Mouse (Mus musculus) megakaryocyte, adult 5-6 weeks (primary cell): ENCODE measurements around the gene Cic. TPM values are rescaled to one million over a fixed set of nuclear protein-coding genes. Genes with fewer than 3 reads are reported as not detected.
"Not testable (repeated sequence)": the region's sequence is repeated elsewhere in the genome, so short reads cannot be mapped to it uniquely, and the experiment has no call there.

Experiments used
- ATAC-seq: 2 replicates; pipeline ENCODE4 v1.8.0; 2016; ENCODE audit warnings: mild to moderate bottlenecking, inconsistent platforms; ENCODE audit not compliant: poor library complexity, severe bottlenecking
- total RNA-seq, 2 experiments: library from RNA; stranded (forward) in 1 of 2; stranded (reverse) in 1 of 2; fragments of 153-499, 151-499 nt in 1 of 2; fragments of 221-1000, 200-1000 nt in 1 of 2; gene quantifications; 2 replicates each; pipeline versions ENCODE4 v1.2.3 to v1.2.4; 2015 to 2017

The Cic gene
- total RNA-seq, 2 experiments from 2014 or later, result 55.5 to 174 TPM

DNA sequence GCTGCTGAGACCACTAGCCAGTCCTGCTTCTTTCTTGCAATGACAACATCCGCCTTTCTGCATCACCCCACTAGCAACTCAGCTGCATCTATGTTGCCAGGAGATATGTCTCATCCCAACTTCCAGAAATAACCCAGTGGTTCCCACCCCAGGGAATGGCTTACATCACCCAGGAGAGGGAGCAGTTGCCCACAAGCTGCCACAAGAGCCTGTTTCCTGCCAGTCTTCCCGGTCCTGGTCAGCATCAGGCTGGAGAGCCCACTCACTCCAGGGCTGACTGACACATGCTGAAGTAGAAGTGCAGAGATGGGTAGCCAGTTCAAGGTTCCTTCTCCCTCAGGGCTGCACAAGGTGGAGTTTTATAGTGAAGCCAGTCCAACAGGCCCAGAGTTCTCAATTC lies 26.4 kb upstream of the Cic start:
- ATAC-seq, result no peak

DNA sequence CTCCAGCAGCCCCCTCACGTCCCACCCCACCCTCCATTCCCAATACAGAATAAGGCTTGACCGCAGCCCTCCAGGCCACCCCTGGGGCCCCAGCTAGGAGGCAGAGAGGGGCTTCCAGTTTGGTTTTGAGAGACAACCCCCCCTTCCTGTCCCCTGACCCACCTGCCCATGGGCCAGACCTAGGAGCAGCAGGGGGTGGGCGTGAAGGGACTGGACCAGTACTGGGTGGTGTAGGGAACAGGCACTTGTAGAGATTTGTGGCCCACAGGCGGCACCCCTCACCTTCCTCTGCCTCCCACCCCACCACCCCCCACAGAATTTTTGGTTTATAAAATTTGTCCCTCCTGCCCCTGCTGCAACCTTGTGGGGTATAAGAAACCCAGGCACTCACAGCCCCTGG lies 24.1 kb upstream of the Cic start:
- ATAC-seq, result no peak

DNA sequence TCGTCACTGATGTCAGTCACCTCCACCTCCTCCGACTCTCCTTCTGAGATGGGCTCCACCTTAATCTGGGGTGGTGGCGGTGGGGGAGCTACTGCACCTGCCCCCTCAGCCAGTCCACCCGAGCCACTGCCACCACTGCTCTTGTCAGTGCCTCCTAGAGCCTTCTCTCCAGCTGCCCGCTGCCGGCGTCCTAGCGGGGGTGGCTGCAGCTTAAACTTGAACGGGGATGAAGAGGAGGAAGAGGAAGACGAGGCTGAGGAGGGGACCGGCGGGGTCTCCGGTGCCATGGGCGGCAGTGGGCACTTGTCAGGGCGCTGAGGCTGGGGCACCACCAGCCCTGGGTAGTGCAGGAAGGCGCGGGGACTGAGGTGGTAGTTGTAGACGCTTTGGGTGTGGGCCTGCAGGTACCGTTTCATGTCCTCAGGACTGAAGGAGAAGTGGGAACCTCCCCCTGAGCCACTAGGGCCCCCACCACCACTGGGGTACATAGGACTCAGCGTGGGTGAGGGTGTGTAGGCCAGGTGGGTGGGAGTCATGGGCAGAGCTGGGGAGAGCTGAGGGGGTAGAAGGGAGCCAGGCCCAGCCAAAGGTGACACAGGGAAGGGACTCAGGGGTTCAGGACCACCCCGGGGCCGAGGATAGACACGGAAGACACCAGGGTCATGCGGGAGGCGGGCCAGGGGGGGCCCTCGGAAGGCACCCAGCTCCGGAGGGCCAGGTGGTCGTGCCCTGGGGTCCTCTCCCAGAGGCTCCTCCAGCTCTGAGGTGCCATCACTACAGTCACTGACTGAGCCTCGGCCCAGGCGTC lies 22.7 kb upstream of the Cic start:
- ATAC-seq, result no peak

DNA sequence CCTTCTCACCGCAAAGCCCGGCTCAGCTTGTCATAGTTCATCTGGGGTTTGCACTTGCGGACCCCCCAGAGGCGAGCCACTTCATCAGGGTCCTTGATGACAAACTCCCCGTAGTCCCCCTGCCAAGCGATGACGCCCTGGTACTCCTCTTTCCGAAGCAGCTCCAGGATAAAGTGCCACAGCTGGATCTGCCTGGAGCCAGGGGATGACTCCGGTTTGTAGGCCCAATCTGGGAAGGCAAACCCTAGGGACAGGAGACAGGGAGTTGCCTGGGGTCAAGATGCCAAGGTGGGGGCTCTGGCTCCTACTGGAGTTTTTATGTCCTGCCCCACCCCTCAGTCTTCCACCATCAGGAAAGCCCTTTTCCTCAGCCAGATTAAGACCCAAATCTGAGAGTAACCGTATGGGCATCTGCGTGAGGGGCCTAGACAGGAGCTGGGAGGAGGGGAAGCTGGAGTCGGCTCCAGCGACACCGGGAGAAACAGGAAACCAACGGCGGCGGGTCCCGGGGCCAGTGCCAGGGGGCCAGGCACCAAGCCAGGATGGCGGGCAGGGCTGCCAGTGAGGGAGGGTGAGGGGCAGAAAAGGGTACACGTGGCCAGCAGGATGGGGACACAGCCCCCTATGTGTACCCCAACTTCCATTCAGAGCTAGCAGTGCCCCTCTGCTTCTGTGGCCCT lies 21.3 kb upstream of the Cic start:
- ATAC-seq, result no peak

DNA sequence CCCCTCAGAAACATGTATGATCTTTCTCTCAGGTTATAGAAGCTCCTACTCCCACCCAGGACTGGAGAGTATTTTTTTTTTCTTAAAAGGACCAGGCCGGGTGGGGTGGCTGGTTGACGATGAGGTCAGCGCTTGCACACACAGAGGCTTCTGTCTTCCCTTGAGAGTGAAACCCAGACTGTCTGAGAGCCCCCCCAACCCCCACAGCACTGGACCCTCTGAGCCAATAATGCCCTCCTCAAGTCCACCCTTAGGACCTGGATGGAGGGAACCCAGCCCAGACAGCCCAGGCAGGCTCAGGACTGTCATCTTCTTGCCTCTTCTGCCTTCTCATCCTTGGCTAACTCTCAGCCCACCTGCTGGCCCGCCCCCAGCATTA lies 20.8 kb upstream of the Cic start:
- no peak for ATAC-seq

DNA sequence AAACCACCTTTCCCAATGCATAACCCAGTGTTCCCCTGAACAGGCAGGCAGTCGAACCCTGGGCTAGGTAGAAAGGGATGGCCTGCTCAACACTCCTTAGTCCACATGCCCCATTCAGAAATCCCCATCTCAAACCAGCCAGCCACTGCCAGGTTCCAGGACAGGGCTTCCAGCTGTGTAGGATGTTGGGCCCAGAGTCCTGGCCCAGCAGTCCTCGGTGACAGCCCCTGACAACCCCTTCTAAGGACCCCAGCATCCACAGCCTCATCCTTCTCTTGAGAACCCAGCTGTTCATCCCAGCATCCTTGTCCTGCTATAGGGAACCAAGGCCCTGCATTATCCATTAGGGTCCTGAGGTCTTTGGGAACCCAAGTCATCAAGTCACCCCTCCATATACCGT lies 20.0 kb upstream of the Cic start:
- ATAC-seq, result no peak

DNA sequence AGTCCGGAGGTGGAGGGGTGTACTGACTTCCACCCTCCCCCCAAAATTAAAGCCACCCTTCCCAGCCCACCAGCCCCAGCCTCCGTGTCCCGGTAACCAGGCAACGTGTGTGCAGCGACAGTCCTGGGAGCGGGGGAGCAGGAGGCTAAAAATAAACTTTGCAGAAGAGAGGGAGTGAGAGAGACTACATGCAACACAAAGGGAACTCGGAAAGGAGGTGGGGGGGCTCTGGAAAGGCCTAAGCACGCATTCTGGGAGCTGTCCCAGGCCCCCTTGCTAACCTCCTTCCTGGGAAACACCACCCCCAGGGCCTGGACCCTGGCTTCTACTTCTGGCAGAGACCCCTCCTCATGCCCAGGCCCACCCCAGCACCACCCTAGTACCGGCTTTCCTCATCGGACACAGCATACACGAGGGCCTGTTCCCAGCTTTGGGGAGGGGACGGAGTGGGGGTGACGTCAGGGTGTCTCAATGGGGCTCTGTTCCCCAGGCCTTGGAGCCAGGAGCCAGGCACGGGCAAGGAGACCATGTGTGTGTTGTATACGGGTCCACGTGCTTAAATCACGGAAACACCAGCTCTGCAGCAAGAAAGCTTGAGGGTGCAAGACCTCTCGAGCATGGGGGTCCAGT lies 19.4 kb upstream of the Cic start:
- ATAC-seq, result no peak

DNA sequence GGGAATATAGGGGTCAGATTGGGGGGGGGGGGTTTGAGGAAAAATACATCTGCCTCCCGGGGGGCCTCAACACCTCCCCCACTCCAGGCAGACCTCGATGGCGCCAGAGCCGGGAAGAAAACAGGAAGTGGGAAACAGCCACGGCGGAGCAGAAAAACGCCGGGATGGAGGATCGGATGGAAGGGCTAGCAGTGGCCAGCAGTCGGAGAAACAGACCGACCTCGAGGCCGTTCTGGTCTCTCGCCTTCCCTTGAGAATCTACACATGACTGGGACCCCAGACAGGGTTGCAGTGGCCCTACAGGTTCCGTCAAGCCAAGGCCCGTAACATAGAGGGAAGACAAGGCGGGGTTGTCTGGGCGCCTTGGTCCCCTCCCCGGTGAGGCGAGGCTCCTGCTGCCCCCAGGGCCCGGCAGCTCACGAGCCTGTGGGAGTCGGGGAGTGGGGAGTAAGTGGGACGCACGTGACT lies 18.6 kb upstream of the Cic start:
- peak; percentile 16; the same call in 1 of the 2 replicates for ATAC-seq

DNA sequence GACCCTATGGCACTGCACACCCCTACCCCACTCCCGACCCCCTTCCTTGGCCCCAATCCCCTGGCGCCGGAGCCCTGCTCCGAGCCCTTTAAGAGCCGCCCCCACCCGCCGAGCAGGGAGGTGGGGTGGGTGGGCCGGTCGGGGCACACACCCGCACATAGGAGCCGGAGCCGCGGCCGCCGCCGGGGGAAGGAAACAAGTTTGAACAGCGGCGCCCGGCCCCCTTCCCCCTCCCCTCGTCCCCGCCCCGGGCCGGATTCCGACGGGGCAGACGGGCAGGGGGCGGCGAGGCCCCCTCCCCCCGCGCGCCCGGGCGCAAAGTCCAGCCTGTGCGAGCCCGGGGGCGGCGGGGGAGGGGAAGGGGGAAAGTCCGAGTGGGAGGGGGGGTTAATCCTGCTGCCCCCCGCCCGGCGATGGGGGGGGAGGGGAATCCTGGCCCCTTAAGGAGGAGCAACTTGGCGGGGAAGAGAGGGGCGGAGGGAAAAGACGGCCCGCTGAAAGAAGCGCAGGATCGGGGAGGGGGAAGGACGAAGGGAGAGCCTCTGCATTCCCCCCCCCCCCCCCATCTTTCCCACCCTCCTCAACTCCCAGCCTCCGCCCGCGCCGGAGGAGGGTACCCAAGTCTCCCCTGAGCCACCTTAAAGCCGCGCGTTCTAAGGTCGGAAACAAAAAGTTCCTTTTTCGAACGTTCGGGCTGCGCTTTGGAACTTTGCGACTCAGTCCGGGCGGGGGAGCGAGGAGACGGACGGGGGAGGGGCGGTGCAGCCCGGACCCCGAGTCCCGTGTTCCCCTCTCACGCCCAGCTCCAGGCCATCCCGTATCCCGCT lies 18.0 kb upstream of the Cic start:
- peak; percentile 34 for ATAC-seq

DNA sequence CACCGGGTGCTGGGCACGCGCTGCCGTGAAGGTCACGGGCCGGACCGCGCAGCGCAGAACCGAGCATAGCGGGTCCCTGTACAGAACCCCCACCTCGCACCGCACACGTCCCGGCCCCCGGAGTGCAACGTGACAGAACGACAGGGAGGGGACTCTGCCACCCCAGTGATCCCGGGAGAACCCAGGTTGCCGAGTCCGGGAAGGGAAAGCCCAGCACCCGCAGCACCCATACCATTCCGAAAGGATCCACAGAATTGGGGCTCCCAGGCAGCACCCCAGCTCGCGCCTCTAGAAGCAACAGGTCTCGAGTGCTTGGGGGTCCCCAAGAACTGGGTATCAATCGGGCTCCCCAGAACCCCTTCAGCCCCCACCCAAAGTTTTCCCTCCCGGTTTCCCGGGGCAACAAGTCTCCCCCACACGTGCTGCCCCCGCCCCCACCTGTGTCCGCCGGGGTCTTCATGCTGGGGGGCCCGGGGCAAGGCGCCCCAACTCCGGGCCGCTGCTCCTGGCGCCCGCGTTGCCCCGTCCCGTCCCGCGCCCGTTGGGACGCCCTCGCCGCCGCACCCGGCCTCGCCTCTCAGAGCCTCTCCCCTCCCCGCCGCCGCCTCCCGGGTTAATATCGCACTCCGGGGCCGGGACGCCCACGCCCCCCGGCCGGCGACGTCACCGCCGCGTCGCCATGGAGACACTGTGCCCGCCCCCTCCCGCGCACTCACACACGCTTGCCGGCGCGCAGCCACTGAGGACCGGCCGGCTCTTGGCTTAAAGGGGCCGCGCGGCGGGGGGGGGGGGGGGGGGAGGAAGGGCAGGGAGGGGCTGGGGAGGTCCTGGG lies 17.1 kb upstream of the Cic start, which contains the start of gene Erf:
TSS of gene Erf (minus strand) at position 621 of the 832 bp plus-strand sequence.
- peak; percentile 90 for ATAC-seq

DNA sequence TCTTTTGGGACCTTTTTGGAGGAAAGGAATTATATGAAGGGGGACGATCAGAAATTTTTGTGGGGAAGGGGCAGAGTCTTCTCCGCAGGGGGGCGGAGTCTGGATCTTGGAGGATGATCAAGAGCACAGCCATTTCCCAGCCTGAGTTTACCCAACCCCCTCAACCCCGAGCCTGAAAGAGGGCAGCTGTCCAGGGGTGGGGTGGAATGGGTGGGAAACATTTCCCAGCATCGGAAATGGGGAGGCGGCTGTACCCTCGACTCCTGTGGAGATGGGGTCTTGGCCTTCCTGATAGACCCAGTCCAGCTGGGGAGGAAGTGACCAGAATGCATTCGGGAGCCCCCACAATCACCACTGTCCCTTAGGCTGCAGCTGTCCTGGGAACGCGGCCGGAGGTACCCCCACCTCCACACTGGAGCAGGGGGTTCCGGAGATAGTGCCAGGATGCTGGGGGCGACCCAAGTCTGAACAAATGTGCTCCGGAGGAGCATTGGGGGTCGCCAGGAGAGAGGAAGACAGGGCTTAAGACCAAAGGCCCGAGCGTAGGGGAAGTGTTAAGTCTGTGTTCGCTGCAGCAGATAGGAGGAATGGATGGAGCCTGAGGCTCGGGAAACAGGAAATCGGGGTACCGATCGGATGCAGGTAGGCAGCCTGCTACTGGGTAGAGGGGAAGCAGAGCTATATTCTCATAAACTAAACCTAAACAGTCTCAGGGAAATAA lies 16.3 kb upstream of the Cic start:
- no peak for ATAC-seq

DNA sequence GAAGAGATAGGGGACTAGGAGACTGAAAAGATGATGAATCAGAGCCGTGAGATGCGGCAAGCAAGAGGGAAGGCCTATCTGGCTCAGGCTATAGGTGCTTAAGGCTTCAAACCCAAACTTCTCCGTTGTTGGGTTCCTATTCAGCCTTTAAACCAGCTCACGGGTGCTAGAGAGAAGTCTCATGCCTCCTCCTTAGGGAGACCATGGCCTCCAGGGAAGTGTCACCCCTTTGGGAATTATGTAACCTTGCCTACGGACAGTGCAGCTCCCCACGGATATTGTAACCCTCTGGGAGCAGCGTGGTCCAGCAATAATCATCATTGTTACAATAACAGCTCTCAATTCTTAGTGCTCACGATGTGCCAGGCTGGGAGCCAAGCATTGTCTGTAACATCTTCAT lies 15.7 kb upstream of the Cic start:
- no peak for ATAC-seq

DNA sequence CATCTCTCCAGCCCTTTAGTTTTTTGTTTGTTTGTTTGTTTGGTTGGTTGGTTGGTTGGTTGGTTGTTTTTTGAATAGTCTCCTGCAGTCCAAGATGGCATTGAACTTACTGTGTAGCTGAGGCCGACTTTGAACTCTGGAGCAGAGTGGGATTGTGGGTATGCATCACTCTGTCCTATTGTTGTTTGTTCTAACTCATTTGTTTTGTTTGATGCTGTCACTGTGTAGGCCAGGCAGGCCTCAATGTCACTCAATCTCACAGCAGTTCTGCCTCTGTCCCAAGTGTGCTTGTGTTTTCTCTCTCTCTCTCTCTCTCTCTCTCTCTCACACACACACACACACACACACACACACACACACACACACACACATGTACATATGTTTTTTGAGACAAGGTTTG lies 5.6 kb upstream of the Cic start:
- ATAC-seq, result no peak

DNA sequence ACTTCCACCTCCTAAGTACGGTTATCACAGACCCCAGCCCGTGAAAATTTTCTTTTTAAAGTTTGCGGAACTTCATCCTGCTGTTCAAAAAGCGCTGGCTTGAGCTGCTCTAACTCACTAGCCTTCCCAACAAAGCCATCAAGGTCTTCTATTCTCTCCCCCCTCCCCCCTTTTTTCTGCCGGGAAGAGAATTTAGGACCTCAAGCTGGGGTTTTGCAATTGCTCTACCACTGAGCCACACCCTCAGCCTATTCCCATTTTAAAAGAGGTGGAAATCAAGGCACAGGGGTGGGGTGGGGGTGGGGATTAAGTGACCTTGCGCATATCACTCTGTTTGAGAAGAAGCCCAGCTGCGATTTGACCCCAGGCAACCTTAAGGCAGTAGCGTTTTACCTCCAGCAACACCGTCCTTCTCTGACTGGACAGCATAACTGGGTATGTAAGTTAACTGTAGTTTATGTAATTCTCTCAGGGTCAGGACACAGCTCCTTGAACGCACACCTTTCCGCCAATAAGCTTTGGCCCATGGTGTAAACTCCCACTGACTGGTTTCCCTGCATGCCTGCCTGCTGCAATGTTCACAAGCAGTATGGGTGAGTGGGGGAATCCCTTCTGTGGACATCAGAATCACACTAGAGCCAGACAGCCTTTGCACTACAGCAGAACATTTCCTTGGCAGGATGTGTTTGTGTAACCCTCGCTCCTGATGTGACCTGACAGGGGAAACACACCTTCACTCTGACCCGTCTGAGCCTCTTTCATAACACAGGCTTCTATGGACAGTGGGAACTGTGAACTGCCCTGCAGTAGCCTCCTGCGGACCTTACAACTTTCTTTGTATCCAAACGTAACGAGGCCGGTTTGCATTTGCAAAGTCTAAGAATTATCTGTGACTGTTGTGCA lies 3.3 kb upstream of the Cic start:
- ATAC-seq, result no peak

DNA sequence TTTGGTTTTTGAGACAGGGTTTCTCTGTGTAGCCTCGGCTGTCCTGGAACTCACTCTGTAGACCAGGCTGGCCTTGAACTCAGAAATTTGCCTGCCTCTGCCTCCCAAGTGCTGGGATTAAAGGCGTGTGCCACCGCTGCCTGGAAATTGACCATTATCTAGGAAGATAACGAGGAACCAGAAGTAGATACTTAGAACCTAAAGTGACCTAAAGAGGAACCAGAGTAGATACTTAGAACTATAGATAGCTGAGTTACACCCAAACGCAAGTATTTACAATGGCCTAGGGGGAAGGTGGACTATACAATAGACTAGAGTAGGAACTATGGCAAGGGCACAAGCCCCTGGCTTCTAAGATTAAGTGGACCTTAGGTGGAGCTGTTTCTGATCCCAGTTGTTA lies 1.8 kb upstream of the Cic start:
- not testable (repeated sequence) for ATAC-seq

DNA sequence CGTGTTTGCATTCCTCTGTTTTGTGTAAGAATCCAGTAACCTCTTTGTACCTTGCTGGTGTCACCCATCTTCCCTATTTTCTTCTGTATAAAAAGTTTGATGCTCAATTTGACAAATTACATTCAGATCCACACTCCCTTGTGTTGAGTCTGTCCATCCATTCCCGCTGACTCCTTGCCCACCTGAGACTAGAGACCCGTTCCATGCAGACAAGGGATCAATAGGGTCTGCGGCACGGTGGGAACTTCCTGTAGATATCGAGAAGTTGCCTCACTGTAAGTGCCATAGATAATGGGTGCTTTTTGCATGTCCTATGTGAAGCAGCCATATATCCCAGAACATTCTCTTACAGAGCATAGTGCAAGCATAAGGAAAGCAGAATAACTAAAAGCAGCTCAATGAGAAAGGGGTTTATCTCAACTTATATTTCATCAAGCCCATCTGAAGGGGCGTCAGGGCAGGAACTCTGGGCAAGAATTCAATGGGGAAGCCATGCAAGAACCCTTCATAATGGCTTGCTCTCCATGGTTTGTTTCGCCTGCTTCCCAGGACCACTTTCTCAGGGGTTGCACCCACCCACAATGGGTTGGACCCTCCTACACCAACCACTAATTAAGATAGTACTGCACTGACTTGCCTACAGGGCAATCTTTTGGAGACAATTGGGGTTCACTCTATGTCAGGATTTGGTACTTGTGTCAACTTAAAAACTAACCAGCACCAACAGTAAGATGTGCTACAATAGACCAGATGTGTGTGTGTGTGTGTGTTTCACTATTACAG lies 1.1 kb upstream of the Cic start:
- ATAC-seq, result no peak

DNA sequence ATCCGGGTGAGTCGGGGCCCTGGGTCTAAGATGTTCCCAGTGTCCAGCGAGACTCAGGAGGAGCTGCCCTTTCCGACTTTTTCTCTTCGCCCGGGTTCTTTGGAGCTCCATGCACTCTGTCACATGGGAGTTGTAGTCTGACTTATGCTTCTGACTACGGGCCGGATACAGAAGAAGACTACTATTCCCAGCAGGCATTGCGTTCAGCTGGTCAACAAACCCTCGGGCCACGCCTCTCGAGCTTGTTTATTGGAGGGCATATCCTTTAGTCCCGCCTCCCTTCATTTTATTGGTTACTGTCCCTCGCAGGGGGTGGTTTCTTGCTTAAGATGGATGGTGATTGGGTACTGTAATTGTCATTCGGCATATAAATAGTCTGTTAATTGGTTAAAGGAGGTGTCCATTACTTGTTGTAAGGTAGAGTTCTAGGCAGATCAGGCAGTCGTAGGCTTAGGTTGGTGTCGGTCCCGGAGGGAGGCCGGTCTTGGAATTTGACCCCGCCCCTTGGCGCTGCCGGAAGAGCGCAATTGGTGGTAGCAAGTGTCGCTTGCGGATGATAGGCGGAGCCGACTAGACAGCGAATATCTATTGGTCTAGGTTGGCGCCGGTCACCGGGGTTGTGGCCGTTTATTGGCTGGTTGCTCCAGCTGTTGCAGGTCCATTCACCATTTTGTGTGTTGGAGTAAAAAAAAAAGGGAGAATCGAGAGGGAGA lies 403 bp downstream of the Cic start:
- peak; percentile 74 for ATAC-seq
